Mouse (Mus musculus) liver, postnatal 0 days (tissue): ENCODE results near the gene Fbln7. TPM values are rescaled to one million over a fixed set of nuclear protein-coding genes. Genes with fewer than 3 reads are reported as not detected.

Experiments
- ATAC-seq: fragments of 200-750 bp; cut with Nextera tagmentation; 2 replicates; pipeline ENCODE4 v1.8.0; 2017; ENCODE audit warnings: mild to moderate bottlenecking, moderate library complexity
- DNase-seq: peaks from one replicate; pipeline ENCODE4 v3.0.0-alpha.2; 2016
- H3K27ac ChIP-seq: fragments of 300-500 bp; sonication (generic); 2 replicates; pipeline ENCODE4 v1.5.1; 2014; ENCODE audit warnings: antibody characterized with exemption, moderate library complexity, mild to moderate bottlenecking, low read depth
- H3K27me3 ChIP-seq: fragments of 300-500 bp; sonication (generic); 2 replicates; pipeline ENCODE4 v1.6.1; 2014; ENCODE audit warnings: low read length, control low read depth, mixed read lengths; ENCODE audit not compliant: insufficient read depth
- H3K36me3 ChIP-seq: fragments of 300-500 bp; sonication (generic); replicated peaks from 2 replicates; pipeline ENCODE4 v1.6.1; 2014; ENCODE audit warnings: mild to moderate bottlenecking, control low read depth, low read length, moderate library complexity, mixed read lengths; ENCODE audit not compliant: insufficient read depth
- H3K4me1 ChIP-seq: fragments of 300-500 bp; sonication (generic); 2 replicates; pipeline ENCODE4 v1.6.1; 2014; ENCODE audit warnings: antibody characterized with exemption, mild to moderate bottlenecking, control low read depth; ENCODE audit not compliant: insufficient read depth
- H3K4me2 ChIP-seq: fragments of 300-500 bp; sonication (generic); 2 replicates; pipeline ENCODE4 v1.6.1; 2014; ENCODE audit warnings: low read depth, mild to moderate bottlenecking, low read length, moderate library complexity, mixed read lengths
- H3K4me3 ChIP-seq: fragments of 300-500 bp; sonication (generic); 2 replicates; pipeline ENCODE4 v1.5.1; 2014; ENCODE audit warnings: low read depth, low read length
- H3K9ac ChIP-seq: fragments of 300-500 bp; sonication (generic); replicated peaks from 2 replicates; pipeline ENCODE4 v1.6.1; 2014; ENCODE audit warnings: mild to moderate bottlenecking, moderate library complexity
- H3K9me3 ChIP-seq: fragments of 300-500 bp; sonication (generic); 2 replicates; pipeline ENCODE4 v1.6.1; 2016; ENCODE audit warnings: mild to moderate bottlenecking, control low read depth, low read length, mixed read lengths
- CTCF ChIP-seq: sonication (generic); IDR thresholded peaks from 2 replicates; pipeline ENCODE4 v1.5.1; 2016; ENCODE audit warnings: antibody characterized with exemption, low read depth
- EP300 ChIP-seq: IDR thresholded peaks from 2 replicates; pipeline ENCODE4 v1.6.1; 2016; ENCODE audit warnings: antibody characterized with exemption, low read depth, mild to moderate bottlenecking
- WGBS: fragments of 180-500 bp; shearing (Covaris S2); extraction: QIAGEN DNeasy Blood & Tissue Kit; methylation state at CpG from one replicate; pipeline ENCODE4 v1.1.7; 2014; ENCODE audit not compliant: insufficient replicate concordance; 5-methylcytosine and 5-hydroxymethylcytosine counted together
- microRNA-seq: library from miRNA; unstranded; fragments of <30 nt; microRNA quantifications from one replicate; pipeline ENCODE4, GENCODE M21; 2016
- polyA plus RNA-seq: library from polyadenylated mRNA; unstranded; fragments of >200 nt; fragmentation: Nextera tagmentation; extraction: Ambion mirVana; gene quantifications from 2 replicates; pipeline ENCODE4 v1.2.1, GENCODE M21; 2015

Fbln7 gene
- polyA plus RNA-seq, 1 experiment from 2014 or later, result 0.16 TPM

- Histone ChIP-seq H3K4me2 (peak within 1 kb of the TSS; percentile 86), H3K36me3 (peaks cover 5% of the 10 kb centered on the region; the same call in 1 of the 2 replicates), H3K27ac (peak within 1 kb of the TSS; percentile 85), H3K4me1 (peaks cover 3% of the 10 kb centered on the region; the same call in 1 of the 2 replicates), H3K9ac (peak within 1 kb of the TSS; percentile 70), H3K4me3 (peak within 1 kb of the TSS; percentile 79), H3K27me3 (no peaks in the 10 kb centered on the region), H3K9me3 (no peaks in the 10 kb centered on the region)
- ATAC-seq, result peak; percentile 97
- DNase-seq, result peak; percentile 98
- 2% methylated on average over 64 of the region's 65 CpGs for whole genome bisulfite sequencing
- TF ChIP-seq EP300 (no peak), CTCF (no peak)
Measured at GRCm38 (mm10) chr2:128943538-128944528, 81.1 kb downstream of the Fbln7 start, which contains the start of gene Zc3h8. TSS of gene Zc3h8 (minus strand) at chr2:128944077.

Small RNAs within 50 kb of the gene (microRNA-seq; reads per million reads assigned to microRNA genes)
- not detected for gene Gm22859

Other genes starting within 250 kb of the Fbln7 start
- gene Anapc1, start 175.6 kb upstream of the Fbln7 start, polyA plus RNA-seq, result 7.4 and 10.2 TPM in 2 replicates
- gene Mertk, start 164.0 kb upstream of the Fbln7 start, polyA plus RNA-seq, result 5.2 and 6.1 TPM in 2 replicates
- 15.7 and 17.5 TPM in 2 replicates for gene Tmem87b, start 44.9 kb upstream of the Fbln7 start, polyA plus RNA-seq
- 3.0 and 3.6 TPM in 2 replicates for gene Zc3h8, start 81.1 kb downstream of the Fbln7 start, polyA plus RNA-seq
- 0.97 and 1.2 TPM in 2 replicates for gene Zc3h6, start 104.4 kb downstream of the Fbln7 start, polyA plus RNA-seq
- 9.9 and 10.8 TPM in 2 replicates for gene Gm10762, start 104.7 kb downstream of the Fbln7 start, polyA plus RNA-seq
- gene Vinac1, start 185.2 kb downstream of the Fbln7 start, polyA plus RNA-seq, result not detected in 2 replicates
- 1.2 and 1.9 TPM in 2 replicates for gene Ttl, start 203.0 kb downstream of the Fbln7 start, polyA plus RNA-seq
- 6.5 and 7.1 TPM in 2 replicates for gene Polr1b, start 238.0 kb downstream of the Fbln7 start, polyA plus RNA-seq